Mouse (Mus musculus): ENCODE measurements at regions not wholly inside any gene's neighbourhood (a gene's known extent, or its start where the extent isn't known, plus 50 kb on each side); places are given as distances from the start of the nearest gene placed in this dataset.
A peak's percentile ranks its signal among the peaks of the same experiment; 100 is the strongest.

DNA sequence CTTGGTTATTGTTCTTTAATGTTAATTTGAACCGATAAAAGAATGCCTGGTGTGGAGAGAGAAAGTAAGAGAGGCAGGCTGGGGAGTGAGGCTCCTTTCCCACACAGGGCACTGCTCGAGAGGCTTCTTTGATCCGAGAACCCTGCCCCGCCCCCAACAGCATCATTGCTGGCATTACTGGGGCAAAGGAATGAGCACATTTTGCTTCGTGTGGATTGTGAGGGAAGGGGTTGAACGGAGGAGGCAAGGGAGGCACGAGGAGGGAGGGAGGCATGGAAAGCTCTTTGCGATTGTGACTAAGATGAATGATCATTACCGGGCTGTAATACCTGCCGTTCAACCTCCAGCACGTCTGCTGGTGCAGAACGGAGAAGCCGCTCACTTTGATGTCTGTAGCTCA, 178.2 kb upstream of the Gypa start:
- H3K4me2 ChIP-seq (replicated peaks), result peak overlapping the region; percentile 49
- no peaks in the 10 kb centered on the region for H3K27me3 ChIP-seq (replicated peaks)
- H3K9me3 ChIP-seq, result no peaks in the 10 kb centered on the region
- H3K4me3 ChIP-seq (replicated peaks), result no peak overlapping the region; the same call in 1 of the 2 replicates
- H3K9ac ChIP-seq, result no peak overlapping the region
- H3K4me1 ChIP-seq (replicated peaks), result peaks cover 8% of the 10 kb centered on the region; the same call in 1 of the 2 replicates
- 5% methylated on average over 13 of the region's 13 CpGs for WGBS
- 0 out of 2 replicates have a peak overlapping the region, but pooled peaks have one; percentile 22 for H3K27ac ChIP-seq
- peak; percentile 66 for ATAC-seq
- no peaks in the 10 kb centered on the region for H3K36me3 ChIP-seq

DNA sequence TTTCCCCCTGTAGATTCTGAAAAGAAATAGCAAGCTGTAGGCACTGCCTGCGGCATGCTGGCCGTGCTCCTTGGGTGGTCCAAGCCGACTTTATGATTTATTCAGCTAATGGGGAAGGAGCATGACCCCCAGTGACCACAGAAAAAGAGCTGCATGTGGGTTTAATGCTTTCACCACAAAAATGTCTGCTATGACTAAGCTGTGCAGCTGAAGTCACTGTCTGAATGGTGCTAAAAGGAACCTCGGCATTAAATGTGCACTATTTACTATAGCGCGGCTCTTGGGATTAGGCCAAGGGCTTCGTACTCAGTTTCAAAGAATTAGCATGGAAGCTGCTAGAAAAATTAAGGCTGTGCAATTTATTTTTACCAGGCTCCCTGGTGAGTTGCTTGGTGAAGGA, 178.8 kb upstream of the Gypa start:
- no peak overlapping the region for H3K9ac ChIP-seq
- H3K4me3 ChIP-seq (replicated peaks), result no peak overlapping the region; the same call in 1 of the 2 replicates
- H3K27ac ChIP-seq, result 0 out of 2 replicates have a peak overlapping the region, but pooled peaks have one; percentile 13
- WGBS, result 15% methylated on average over 7 of the region's 7 CpGs
- no peaks in the 10 kb centered on the region for H3K9me3 ChIP-seq
- peak; percentile 83 for ATAC-seq
- peak overlapping the region; percentile 49 for H3K4me2 ChIP-seq (replicated peaks)
- H3K36me3 ChIP-seq, result no peaks in the 10 kb centered on the region
- no peaks in the 10 kb centered on the region for H3K27me3 ChIP-seq (replicated peaks)
- peaks cover 8% of the 10 kb centered on the region; the same call in 1 of the 2 replicates for H3K4me1 ChIP-seq (replicated peaks)

DNA sequence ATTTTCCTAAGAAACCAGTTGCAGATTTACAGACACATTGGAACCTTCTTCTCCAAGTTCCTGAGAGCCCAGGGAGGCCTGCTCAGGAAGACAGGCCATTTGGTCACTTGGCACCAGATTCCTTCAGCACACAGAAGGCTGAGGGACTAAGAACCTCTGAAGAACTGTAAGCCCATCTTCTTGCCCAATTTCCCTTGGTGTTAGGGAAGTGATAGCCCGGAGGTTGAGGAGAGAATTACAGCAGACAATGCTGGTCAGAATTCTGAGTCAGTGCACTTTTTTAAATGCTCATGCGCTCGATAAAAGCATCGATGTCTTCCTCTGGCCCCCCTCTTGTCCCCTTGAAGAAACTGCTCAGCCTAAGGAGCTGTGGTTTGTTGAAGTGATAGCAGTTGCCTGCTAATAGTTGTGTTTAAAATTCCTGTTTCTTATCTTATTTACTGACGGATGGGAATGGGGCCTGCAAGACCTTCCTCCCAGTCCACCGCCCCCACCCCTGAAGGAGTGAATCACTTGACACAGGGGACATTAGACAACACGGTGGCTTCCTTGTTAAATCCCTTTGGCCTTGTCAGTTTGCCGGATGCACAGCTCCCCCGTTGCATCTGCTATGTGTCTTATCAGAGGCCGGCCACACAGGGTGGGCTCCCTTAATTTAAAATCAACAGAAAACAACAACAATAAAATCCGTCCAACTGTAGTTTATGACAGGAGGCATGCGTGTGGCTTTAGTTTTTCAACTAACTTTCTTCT, 179.5 kb upstream of the Gypa start:
- WGBS, result 18% methylated on average over 12 of the region's 12 CpGs
- Histone ChIP-seq H3K9me3 (no peaks in the 10 kb centered on the region), H3K4me3 (replicated peaks) (no peak overlapping the region), H3K4me2 (replicated peaks) (no peak overlapping the region), H3K9ac (no peak overlapping the region), H3K4me1 (replicated peaks) (peaks cover 8% of the 10 kb centered on the region; the same call in 1 of the 2 replicates), H3K27me3 (replicated peaks) (no peaks in the 10 kb centered on the region), H3K27ac (peak overlapping the region; percentile 9; the same call in 1 of the 2 replicates), H3K36me3 (no peaks in the 10 kb centered on the region)
- peak; percentile 37; the same call in 1 of the 2 replicates for ATAC-seq

DNA sequence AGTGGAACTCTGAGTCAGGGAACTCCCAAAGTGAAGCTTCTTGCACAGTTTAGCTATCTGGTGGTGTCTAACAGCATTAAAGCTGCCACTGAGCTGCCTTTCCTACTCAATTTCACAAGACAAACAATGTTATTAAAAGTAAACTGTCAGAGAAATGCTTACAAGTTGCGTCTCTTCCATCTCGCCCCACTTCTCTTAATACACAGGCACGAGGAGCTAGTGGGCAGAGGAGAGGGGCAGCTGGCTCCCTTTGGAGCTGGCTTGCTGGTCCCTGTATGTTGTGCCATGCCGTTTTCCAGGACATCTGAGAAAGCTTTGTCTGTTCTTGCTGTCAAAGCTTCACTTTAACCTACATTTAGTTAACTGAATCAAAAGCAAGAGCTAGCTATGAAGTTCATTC, 185.8 kb upstream of the Gypa start:
- no peak overlapping the region for H3K4me3 ChIP-seq (replicated peaks)
- H3K27me3 ChIP-seq (replicated peaks), result no peaks in the 10 kb centered on the region
- WGBS, result 50% methylated on average over 4 of the region's 4 CpGs
- no peaks in the 10 kb centered on the region for H3K9me3 ChIP-seq
- H3K36me3 ChIP-seq, result no peaks in the 10 kb centered on the region
- H3K9ac ChIP-seq, result no peak overlapping the region
- no peak overlapping the region for H3K27ac ChIP-seq
- ATAC-seq, result no peak
- no peaks in the 10 kb centered on the region for H3K4me1 ChIP-seq (replicated peaks)
- no peak overlapping the region for H3K4me2 ChIP-seq (replicated peaks)

DNA sequence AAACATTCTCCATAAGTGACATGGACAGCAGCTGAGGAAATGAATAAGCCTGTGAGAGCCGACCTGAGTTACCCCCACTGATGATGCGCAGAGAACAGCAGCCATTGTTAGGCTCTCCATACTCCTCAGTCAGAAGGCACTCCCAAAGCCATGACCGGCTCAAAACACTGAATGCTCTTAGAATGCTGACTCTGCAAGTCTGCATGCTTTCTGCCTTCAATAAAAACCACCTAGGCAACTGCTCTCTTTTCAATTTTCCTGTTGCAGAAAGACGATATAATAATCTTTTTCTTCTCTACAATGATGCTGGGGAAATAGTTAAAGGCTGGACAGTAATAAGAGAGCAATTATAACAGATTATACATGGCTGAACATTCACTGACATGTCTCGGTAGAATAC, 195.0 kb upstream of the Gypa start:
- Histone ChIP-seq H3K36me3 (no peaks in the 10 kb centered on the region), H3K4me1 (replicated peaks) (no peaks in the 10 kb centered on the region), H3K9ac (no peak overlapping the region), H3K4me2 (replicated peaks) (no peak overlapping the region), H3K4me3 (replicated peaks) (no peak overlapping the region), H3K27me3 (replicated peaks) (no peaks in the 10 kb centered on the region), H3K27ac (no peak overlapping the region), H3K9me3 (no peaks in the 10 kb centered on the region)
- no peak for ATAC-seq
- 70% methylated on average over 5 of the region's 5 CpGs for WGBS

DNA sequence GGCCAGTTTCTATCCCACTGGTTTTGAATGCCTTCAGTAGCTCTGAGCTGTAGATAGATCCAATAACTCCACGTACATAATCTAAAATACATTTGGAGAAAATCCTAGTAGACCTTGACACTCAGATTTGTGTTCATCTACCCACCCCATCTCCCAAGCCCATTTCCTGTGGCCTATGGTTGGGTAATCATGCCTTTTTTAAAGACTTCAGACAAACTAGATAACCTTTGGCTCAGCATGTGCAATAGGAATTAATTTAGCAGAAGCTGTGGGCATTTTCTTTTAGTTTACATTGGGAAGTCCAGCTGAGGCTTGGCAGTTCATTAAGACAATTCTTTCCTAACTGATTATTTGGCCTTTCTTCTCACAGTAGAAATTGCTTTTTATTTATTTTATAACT, 203.3 kb upstream of the Gypa start:
- WGBS, result 88% methylated on average over 1 of the region's 1 CpGs
- no peak overlapping the region for H3K27ac ChIP-seq

DNA sequence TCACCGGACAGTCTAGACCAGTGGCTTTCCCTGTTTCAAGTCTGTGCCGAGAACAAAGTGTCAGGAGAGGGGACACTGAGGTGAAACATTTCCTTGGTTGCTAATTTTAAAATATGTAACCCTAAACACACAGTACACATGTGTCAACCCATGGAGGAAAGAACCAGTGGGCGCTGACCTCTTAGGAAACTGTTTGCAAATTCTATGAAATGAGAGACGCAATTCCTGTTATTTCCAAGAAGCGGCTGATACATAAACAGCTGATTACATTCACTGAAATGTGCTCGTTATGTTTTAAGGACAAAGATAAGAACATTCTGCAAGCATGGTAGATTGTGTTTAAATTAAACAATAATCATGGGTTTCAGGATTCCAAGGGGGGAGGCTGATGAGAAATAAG, 204.3 kb upstream of the Gypa start:
- Histone ChIP-seq H3K27me3 (replicated peaks) (no peaks in the 10 kb centered on the region), H3K4me3 (replicated peaks) (no peak overlapping the region), H3K9ac (no peak overlapping the region), H3K36me3 (no peaks in the 10 kb centered on the region), H3K9me3 (no peaks in the 10 kb centered on the region), H3K4me1 (replicated peaks) (no peaks in the 10 kb centered on the region), H3K4me2 (replicated peaks) (no peak overlapping the region), H3K27ac (no peak overlapping the region)
- ATAC-seq, result no peak
- WGBS, result 79% methylated on average over 6 of the region's 6 CpGs

More for the DNA sequence above, 203.3 kb upstream of the Gypa start:
- no peaks in the 10 kb centered on the region for H3K4me1 ChIP-seq (replicated peaks)
- no peak overlapping the region for H3K9ac ChIP-seq
- ATAC-seq, result no peak
- no peaks in the 10 kb centered on the region for H3K27me3 ChIP-seq (replicated peaks)
- H3K4me2 ChIP-seq (replicated peaks), result no peak overlapping the region
- H3K9me3 ChIP-seq, result no peaks in the 10 kb centered on the region
- no peaks in the 10 kb centered on the region for H3K36me3 ChIP-seq
- no peak overlapping the region for H3K4me3 ChIP-seq (replicated peaks)

DNA sequence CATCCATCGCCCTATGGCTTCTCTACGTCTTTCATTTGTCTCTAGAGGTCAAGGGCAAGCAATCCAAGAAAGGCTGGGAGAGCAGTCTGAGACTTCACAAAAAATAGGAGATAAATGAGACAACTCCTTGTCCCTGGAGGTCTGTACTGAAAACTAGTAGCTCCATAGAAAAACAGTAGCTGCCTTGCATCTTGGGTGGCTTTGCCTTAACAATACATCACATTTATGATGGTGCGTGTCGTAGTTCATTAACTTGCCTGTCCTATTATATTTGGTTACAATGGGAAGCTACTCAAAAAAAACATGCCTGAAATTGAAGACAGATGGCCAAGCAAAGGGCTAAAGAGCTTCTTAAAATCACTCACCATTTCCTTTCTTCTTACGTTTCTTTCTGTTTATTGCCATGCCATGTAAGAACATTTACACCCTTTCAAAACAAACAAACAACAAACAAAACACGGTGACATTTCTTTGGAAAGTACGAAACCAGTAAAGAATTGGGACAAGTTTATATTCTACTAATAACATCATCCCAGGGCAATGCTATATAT, 211.2 kb upstream of the Hhip start:
- H3K4me1 ChIP-seq (replicated peaks), result no peaks in the 10 kb centered on the region
- no peaks in the 10 kb centered on the region for H3K9me3 ChIP-seq
- no peaks in the 10 kb centered on the region for H3K36me3 ChIP-seq
- no peak overlapping the region for H3K4me2 ChIP-seq (replicated peaks)
- no peaks in the 10 kb centered on the region for H3K27me3 ChIP-seq (replicated peaks)
- no peak overlapping the region for H3K27ac ChIP-seq
- no peak overlapping the region for H3K4me3 ChIP-seq (replicated peaks)
- 76% methylated on average over 7 of the region's 7 CpGs for WGBS
- no peak for ATAC-seq
- no peak overlapping the region for H3K9ac ChIP-seq

DNA sequence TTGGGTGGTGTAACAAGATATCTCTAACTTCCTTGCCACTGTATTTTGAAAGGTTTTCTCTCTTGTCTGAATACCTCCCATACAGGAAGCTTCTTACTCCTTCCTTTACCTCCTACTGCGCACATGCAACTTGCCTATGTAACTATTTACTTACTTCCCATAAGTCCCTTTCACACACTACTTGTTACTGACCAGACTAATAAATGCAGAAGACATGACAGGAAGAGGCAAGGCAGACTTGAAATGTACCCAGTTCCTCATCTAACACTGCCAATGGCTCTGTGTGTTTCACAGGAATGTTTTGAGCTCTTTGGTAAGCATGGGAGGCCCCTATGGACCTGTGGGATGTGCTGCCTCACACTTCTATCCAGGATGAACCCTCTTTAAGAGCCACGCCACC, 207.1 kb upstream of the Hhip start:
- whole genome bisulfite sequencing, result 84% methylated on average over 2 of the region's 2 CpGs

DNA sequence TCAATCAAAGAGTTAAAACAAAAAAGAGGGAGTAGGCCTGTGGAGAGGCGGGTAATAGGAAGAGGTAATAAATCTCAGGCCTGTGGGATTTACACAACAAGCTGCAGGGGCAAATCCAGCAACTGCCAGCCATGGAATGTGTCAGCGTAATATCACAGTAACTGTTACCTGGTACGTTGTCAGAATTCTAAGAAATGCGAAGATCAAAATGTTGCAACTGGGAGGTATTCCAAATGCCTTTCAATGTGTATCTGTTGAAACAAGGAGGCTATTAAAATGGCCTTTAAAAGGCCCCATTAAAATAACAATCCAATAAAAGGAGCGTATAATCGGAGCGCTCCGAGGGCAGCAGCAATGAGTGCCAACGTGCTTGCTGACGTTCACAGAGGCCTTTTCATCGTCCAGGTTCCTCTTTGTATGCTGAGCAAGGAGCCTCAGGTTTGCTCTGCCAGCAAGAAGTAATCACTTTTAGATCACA, 205.7 kb upstream of the Hhip start:
- Histone ChIP-seq H3K36me3 (no peaks in the 10 kb centered on the region), H3K4me1 (replicated peaks) (no peaks in the 10 kb centered on the region), H3K9ac (no peak overlapping the region), H3K4me2 (replicated peaks) (no peak overlapping the region), H3K9me3 (no peaks in the 10 kb centered on the region), H3K27ac (no peak overlapping the region), H3K27me3 (replicated peaks) (no peaks in the 10 kb centered on the region), H3K4me3 (replicated peaks) (no peak overlapping the region)
- ATAC-seq, result no peak
- WGBS, result 41% methylated on average over 11 of the region's 11 CpGs

More for the DNA sequence above, 207.1 kb upstream of the Hhip start:
- Histone ChIP-seq H3K9me3 (no peaks in the 10 kb centered on the region), H3K4me1 (replicated peaks) (no peaks in the 10 kb centered on the region), H3K4me3 (replicated peaks) (no peak overlapping the region), H3K4me2 (replicated peaks) (no peak overlapping the region), H3K9ac (no peak overlapping the region), H3K36me3 (no peaks in the 10 kb centered on the region), H3K27ac (no peak overlapping the region), H3K27me3 (replicated peaks) (no peaks in the 10 kb centered on the region)
- ATAC-seq, result no peak

DNA sequence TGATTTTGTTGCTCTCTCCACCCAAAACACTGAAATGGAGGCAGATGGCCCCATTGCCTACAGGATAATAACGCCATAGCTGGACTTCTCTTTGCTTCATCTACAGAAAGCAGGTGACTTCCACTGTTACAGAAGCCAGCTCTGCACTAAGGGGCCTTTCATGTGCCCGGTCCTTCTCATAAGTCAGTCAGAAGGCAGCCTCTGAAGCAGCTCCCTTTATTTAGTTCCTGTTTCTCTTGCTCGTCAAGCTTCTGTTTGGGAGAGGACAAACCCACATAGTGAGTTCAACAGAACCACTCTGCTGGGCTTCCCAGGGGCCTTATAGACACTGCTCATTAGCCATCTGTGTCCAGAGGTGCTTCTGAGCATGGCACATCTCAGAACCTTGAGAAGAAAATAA, 205.1 kb upstream of the Hhip start:
- 81% methylated on average over 3 of the region's 3 CpGs for WGBS
- Histone ChIP-seq H3K4me1 (replicated peaks) (no peaks in the 10 kb centered on the region), H3K27ac (no peak overlapping the region), H3K36me3 (no peaks in the 10 kb centered on the region), H3K27me3 (replicated peaks) (no peaks in the 10 kb centered on the region), H3K4me2 (replicated peaks) (no peak overlapping the region), H3K4me3 (replicated peaks) (no peak overlapping the region), H3K9ac (no peak overlapping the region), H3K9me3 (no peaks in the 10 kb centered on the region)
- no peak for ATAC-seq

DNA sequence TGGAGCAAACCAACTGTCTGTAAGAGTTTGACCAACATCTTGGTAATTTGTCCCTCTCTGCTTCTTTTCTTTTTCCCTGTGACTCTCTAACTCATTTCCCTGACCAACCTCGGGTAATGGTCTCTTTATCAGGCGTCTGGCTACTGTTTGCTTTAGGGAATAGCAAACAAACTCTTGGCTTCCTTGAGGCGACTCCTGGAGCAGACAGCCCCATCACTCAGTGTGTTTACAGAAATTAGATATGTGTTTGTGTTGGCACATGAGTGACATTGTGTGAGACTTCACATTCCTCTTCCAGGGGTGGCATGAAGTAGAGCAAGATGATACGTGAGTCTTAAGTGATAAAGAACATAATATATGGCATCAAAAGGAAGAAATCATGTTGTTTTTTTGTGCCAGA, 195.7 kb upstream of the Hhip start:
- no peak for ATAC-seq
- Histone ChIP-seq H3K4me3 (replicated peaks) (no peak overlapping the region), H3K36me3 (no peaks in the 10 kb centered on the region), H3K27me3 (replicated peaks) (no peaks in the 10 kb centered on the region), H3K9ac (no peak overlapping the region), H3K4me2 (replicated peaks) (no peak overlapping the region), H3K9me3 (no peaks in the 10 kb centered on the region), H3K4me1 (replicated peaks) (no peaks in the 10 kb centered on the region), H3K27ac (no peak overlapping the region)
- 24% methylated on average over 4 of the region's 4 CpGs for WGBS

DNA sequence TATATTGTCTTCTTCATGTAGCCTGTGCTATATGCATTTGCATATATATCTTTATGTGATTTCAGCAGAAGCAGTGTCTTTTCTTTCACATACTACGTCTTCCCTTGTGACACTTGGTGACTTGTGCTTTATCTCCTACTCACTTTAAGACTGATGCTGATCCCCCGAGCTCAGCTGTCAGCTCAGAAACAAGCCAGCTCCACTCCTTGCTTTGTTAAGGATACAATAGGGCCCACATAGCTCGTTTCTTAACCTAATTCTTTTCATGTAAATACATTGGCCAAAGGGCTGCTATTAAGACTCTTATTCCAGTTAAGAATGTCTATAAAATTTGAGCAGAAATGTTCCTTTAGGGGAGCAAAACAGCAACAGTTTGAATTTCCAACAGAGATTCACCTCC, 193.8 kb upstream of the Hhip start:
- Histone ChIP-seq H3K27me3 (replicated peaks) (no peaks in the 10 kb centered on the region), H3K9me3 (no peaks in the 10 kb centered on the region), H3K4me1 (replicated peaks) (no peaks in the 10 kb centered on the region), H3K36me3 (no peaks in the 10 kb centered on the region), H3K9ac (no peak overlapping the region), H3K4me3 (replicated peaks) (no peak overlapping the region), H3K27ac (no peak overlapping the region), H3K4me2 (replicated peaks) (no peak overlapping the region)
- WGBS, result 30% methylated on average over 3 of the region's 3 CpGs
- ATAC-seq, result no peak
